Mouse (Mus musculus): ENCODE measurements around the gene Polr2c. TPM values are rescaled to one million over a fixed set of nuclear protein-coding genes. Genes with fewer than 3 reads are reported as not detected.
"Not testable (repeated sequence)": the region's sequence is repeated elsewhere in the genome, so short reads cannot be mapped to it uniquely, and the experiment has no call there.

The Polr2c gene
- polyA plus RNA-seq, 1 experiment from 2014 or later = 141 TPM

DNA sequence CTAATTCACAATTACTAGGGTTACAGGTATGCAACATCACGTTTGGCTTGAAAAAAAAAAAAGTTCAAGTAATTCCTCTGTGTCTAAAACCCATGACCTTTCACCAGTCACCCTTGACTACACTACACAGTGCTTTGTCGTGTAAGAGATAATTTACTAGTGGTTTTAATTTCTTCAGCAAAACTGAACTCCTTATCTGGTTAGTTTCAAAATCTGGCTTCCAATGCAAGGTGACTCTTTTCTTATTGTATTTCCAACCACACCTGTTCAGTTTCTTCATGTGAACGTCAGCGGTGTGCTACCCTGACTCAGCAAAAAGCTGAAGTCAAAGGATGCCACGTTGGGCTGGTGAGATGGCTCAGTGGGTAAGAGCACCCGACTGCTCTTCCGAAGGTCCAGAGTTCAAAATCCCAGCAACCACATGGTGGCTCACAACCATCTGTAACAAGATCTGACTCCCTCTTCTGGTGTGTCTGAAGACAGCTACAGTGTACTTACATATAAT is 23.3 kb upstream of the Polr2c start:
- not testable (repeated sequence) for H3K27ac ChIP-seq (ENCODE audit: low read depth, low read length); H3K4me3 ChIP-seq (ENCODE audit: low read depth, low read length); H3K4me1 ChIP-seq (ENCODE audit: control insufficient read depth, insufficient read depth, low read length); H3K9me3 ChIP-seq (replicated peaks; ENCODE audit: control insufficient read depth, low read length); ATAC-seq (replicated peaks; ENCODE audit: insufficient number of reproducible peaks, low FRiP score, low TSS enrichment); H3K4me2 ChIP-seq; H3K27me3 ChIP-seq (ENCODE audit: control insufficient read depth, insufficient read depth, low read length); H3K9ac ChIP-seq (ENCODE audit: low read depth, low read length)
- WGBS (ENCODE audit: insufficient replicate concordance) = 81% methylated on average over 7 of the region's 7 CpGs
- peaks cover 12% of the 10 kb centered on the region for H3K36me3 ChIP-seq (ENCODE audit: control insufficient read depth, insufficient read depth, low read length)

DNA sequence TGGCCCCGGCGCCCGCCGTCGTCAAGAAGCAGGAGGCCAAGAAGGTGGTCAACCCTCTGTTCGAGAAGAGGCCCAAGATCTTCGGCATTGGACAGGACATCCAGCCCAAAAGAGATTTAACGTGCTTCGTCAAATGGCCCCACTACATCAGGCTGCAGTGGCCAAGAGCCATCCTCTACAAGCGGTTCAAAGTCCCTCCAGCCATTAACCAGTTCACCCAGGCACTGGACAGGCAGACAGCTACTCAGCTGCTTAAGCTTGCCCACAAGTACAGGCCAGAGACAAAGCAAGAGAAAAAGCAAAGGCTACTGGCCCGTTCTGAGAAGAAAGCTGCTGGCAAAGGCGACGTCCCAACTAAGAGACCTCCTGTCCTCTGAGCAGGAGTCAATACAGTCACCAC is 21.5 kb upstream of the Polr2c start:
- not testable (repeated sequence) for H3K4me1 ChIP-seq (ENCODE audit: control insufficient read depth, insufficient read depth, low read length); H3K27ac ChIP-seq (ENCODE audit: low read depth, low read length); H3K36me3 ChIP-seq (ENCODE audit: control insufficient read depth, insufficient read depth, low read length); H3K9ac ChIP-seq (ENCODE audit: low read depth, low read length); H3K4me3 ChIP-seq (ENCODE audit: low read depth, low read length); H3K9me3 ChIP-seq (replicated peaks; ENCODE audit: control insufficient read depth, low read length); H3K4me2 ChIP-seq; H3K27me3 ChIP-seq (ENCODE audit: control insufficient read depth, insufficient read depth, low read length); ATAC-seq (replicated peaks; ENCODE audit: insufficient number of reproducible peaks, low FRiP score, low TSS enrichment)
- WGBS (ENCODE audit: insufficient replicate concordance) = 95% methylated on average over 13 of the region's 13 CpGs

DNA sequence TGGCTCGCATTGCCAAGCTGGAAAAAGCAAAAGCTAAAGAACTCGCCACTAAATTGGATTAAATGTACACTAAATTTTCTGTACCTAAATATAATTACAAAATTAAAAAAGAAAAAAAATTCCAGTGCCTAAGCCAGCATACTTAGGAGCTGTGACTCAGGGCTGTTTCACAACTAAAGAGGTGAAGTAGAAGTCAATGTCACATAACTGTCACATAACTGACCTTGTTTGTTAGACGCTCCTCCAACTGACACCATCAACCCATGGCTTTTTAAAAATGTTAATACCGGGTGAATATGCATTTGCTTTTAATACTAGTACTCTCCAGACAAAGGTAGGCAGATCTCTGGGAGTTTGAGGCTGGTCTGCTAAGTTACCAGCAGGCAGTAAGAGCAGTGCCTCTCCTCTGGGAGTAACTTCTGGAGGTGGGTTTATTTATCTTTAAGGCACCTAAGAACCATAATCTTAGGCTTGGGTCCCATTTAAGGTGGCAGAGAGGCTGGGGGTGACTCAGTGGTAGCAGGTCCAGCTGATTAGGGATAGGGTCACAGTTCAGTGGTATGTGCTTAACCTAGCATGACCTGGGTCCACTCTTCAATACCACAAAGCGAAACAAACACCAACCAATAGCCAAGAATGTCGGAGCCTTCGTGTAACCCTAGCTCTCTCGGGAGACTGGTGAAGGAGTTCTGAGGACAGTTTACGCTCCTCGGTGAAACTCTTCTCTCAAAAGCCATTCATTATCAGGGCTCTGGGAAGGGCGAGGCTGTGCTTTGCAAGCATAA is 20.6 kb upstream of the Polr2c start:
- WGBS (ENCODE audit: insufficient replicate concordance) = 68% methylated on average over 11 of the region's 11 CpGs
- Histone ChIP-seq H3K27me3 (ENCODE audit: control insufficient read depth, insufficient read depth, low read length) (no peaks in the 10 kb centered on the region), H3K4me1 (ENCODE audit: control insufficient read depth, insufficient read depth, low read length) (peaks cover 9% of the 10 kb centered on the region), H3K4me2 (peak overlapping the region; percentile 91), H3K9me3 (replicated peaks; ENCODE audit: control insufficient read depth, low read length) (no peaks in the 10 kb centered on the region), H3K4me3 (ENCODE audit: low read depth, low read length) (peak overlapping the region; percentile 96), H3K9ac (ENCODE audit: low read depth, low read length) (peak overlapping the region; percentile 99), H3K27ac (ENCODE audit: low read depth, low read length) (no peak overlapping the region), H3K36me3 (ENCODE audit: control insufficient read depth, insufficient read depth, low read length) (peaks cover 1% of the 10 kb centered on the region)
- no peak for ATAC-seq (replicated peaks; ENCODE audit: insufficient number of reproducible peaks, low FRiP score, low TSS enrichment)

DNA sequence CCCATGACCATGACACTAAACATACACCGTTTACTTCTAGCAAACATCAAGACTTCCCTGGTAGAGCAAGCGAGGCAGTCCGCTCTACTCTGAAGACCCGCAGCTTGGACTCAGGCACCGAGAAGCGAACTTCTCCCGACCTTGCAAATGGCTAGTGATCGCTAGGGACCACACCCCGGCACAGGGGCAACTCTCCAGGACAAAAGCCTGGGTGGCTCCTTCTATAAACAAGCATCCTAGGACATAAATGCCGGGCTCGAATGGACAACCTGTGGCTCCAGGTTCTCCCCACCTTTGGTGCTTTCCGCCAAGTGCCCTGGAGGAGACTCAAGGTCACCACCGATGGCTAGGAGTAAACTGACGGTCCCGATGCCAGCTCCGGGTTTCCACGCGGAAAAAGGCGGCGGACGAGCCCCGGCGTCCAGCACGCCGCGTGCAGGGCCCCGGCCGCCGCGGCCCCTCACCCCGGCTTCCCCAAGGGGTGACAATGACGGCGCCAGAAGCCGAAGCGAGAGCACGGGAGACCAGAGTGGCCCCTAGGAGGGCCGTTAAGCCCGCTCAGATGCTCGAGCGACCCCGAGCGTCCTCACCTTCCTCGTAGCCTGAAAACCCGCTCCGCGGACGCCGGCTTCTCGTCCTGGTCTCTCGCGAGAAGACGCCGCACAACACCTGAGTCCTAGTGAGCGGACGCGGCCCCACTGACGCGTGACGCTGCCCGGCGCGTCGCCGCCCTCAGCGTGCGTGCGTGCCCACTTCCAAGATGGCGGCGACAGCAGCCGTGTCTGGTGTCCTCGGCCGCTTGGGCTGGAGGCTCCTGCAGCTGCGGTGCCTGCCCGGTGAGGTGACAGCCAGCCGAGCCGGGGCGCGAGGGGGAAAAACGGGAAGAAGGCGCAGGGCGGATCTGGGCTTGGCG is 19.3 kb upstream of the Polr2c start, which contains the start of the genes Coq9 and Ciapin1:
TSS of gene Coq9 (plus strand) at position 660 of the 913 bp plus-strand sequence.
TSS of gene Ciapin1 (minus strand) at position 697 of the 913 bp plus-strand sequence.
- Histone ChIP-seq H3K27me3 (ENCODE audit: control insufficient read depth, insufficient read depth, low read length) (no peaks in the 10 kb centered on the region), H3K4me2 (peak within 1 kb of the TSS; percentile 91), H3K9me3 (replicated peaks; ENCODE audit: control insufficient read depth, low read length) (no peaks in the 10 kb centered on the region), H3K4me3 (ENCODE audit: low read depth, low read length) (peak within 1 kb of the TSS; percentile 96), H3K4me1 (ENCODE audit: control insufficient read depth, insufficient read depth, low read length) (peaks cover 9% of the 10 kb centered on the region), H3K27ac (ENCODE audit: low read depth, low read length) (peak within 1 kb of the TSS; percentile 96), H3K9ac (ENCODE audit: low read depth, low read length) (peak within 1 kb of the TSS; percentile 99), H3K36me3 (ENCODE audit: control insufficient read depth, insufficient read depth, low read length) (no peaks in the 10 kb centered on the region; the same call in 1 of the 2 replicates)
- WGBS (ENCODE audit: insufficient replicate concordance) = under 1% methylated on average over 81 of the region's 82 CpGs
- ATAC-seq (replicated peaks; ENCODE audit: insufficient number of reproducible peaks, low FRiP score, low TSS enrichment) = peak; percentile 97

DNA sequence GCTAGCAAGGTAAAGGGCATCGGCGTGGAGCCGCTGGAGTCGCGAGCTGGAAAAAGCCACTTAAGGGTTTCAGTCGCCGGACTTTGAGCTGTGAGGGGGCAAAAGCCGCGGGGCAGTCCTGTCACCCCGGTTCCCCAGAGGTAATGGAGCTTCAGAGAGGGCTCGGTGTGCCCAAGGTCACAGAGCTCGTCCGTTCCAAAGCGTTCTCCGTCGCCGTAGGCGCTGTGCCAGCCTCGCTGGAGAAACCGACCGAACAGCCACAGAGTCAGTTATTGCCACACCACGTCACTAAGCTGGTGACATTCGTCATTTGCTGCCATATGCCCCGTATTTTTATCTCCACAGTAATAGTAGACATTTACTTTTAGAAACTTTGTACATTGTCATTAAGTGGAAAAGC is 18.6 kb upstream of the Polr2c start:
- Histone ChIP-seq H3K4me3 (ENCODE audit: low read depth, low read length) (peak overlapping the region; percentile 96), H3K4me1 (ENCODE audit: control insufficient read depth, insufficient read depth, low read length) (peaks cover 9% of the 10 kb centered on the region), H3K36me3 (ENCODE audit: control insufficient read depth, insufficient read depth, low read length) (no peaks in the 10 kb centered on the region; the same call in 1 of the 2 replicates), H3K4me2 (peak overlapping the region; percentile 91), H3K27ac (ENCODE audit: low read depth, low read length) (peak overlapping the region; percentile 96), H3K27me3 (ENCODE audit: control insufficient read depth, insufficient read depth, low read length) (no peaks in the 10 kb centered on the region), H3K9ac (ENCODE audit: low read depth, low read length) (peak overlapping the region; percentile 99), H3K9me3 (replicated peaks; ENCODE audit: control insufficient read depth, low read length) (no peaks in the 10 kb centered on the region)
- ATAC-seq (replicated peaks; ENCODE audit: insufficient number of reproducible peaks, low FRiP score, low TSS enrichment) = peak; percentile 57
- under 1% methylated on average over 24 of the region's 24 CpGs for WGBS (ENCODE audit: insufficient replicate concordance)

DNA sequence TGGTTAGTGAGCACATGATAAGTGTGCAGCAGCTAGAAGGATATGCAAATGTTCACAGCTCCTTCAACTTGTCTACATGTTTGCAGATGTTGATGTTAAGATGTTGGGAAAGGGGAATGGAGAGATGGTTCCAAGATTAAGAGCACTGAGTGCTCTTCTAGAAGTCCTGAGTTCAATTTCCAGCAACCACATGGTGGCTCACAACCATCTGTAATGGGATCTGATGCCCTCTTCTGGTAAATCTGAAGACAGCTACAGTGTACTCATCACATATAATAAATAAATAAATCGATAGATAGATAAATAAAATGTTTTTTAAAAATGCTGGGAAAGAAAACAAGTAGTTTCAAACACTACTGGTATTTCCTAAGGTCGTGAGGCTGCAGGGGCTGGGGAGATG is 16.1 kb upstream of the Polr2c start:
- Histone ChIP-seq H3K27me3 (ENCODE audit: control insufficient read depth, insufficient read depth, low read length) (no peaks in the 10 kb centered on the region), H3K4me3 (ENCODE audit: low read depth, low read length) (no peak overlapping the region), H3K9me3 (replicated peaks; ENCODE audit: control insufficient read depth, low read length) (no peaks in the 10 kb centered on the region), H3K36me3 (ENCODE audit: control insufficient read depth, insufficient read depth, low read length) (peaks cover 7% of the 10 kb centered on the region), H3K9ac (ENCODE audit: low read depth, low read length) (no peak overlapping the region), H3K4me1 (ENCODE audit: control insufficient read depth, insufficient read depth, low read length) (peaks cover 9% of the 10 kb centered on the region), H3K4me2 (no peak overlapping the region), H3K27ac (ENCODE audit: low read depth, low read length) (no peak overlapping the region)
- 45% methylated on average over 2 of the region's 2 CpGs for WGBS (ENCODE audit: insufficient replicate concordance)
- ATAC-seq (replicated peaks; ENCODE audit: insufficient number of reproducible peaks, low FRiP score, low TSS enrichment) = no peak

DNA sequence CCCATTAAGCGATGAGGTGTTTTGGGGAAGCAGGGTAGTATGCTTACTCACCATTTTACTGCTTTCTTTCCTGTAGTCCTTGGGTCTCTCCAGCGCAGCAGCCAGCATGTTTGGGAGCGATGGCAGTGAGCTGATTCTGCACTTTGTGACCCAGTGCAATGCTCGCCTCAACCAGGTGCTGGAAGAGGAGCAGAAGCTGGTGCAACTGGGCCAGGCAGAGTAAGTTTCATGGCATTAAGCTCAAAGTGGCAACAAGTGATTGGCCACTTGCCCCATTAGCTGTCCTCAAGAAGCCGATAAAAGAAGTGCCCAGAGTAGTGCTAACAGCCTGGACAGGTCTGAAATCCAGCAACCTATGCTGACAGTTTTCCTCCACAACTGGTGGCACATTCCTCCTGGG is 7.2 kb upstream of the Polr2c start:
- H3K36me3 ChIP-seq (ENCODE audit: control insufficient read depth, insufficient read depth, low read length) = peaks cover 25% of the 10 kb centered on the region
- no peak overlapping the region for H3K27ac ChIP-seq (ENCODE audit: low read depth, low read length)

DNA sequence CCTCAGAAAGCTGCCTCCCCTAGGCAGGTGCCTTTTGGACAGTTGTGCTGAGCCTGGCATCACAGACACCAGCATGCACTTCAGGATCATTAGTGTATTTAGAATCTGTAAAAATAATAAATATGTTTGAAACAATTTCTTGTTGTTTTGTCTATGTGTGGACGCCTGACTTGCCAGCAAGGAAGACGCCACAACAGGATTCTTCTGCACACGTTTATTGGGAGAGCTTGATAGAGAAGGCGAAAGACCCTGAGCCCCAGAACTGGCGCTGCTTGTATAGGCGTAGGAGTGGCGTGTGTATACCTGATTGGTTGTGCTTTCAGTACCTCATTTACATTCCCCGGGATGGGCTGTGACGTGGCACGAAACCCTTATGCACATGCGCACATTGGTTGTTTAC is 2.5 kb upstream of the Polr2c start:
- H3K36me3 ChIP-seq (ENCODE audit: control insufficient read depth, insufficient read depth, low read length) = peaks cover 21% of the 10 kb centered on the region
- H3K9ac ChIP-seq (ENCODE audit: low read depth, low read length); H3K4me1 ChIP-seq (ENCODE audit: control insufficient read depth, insufficient read depth, low read length); H3K27ac ChIP-seq (ENCODE audit: low read depth, low read length); H3K27me3 ChIP-seq (ENCODE audit: control insufficient read depth, insufficient read depth, low read length); ATAC-seq (replicated peaks; ENCODE audit: insufficient number of reproducible peaks, low FRiP score, low TSS enrichment); H3K4me2 ChIP-seq; H3K4me3 ChIP-seq (ENCODE audit: low read depth, low read length); H3K9me3 ChIP-seq (replicated peaks; ENCODE audit: control insufficient read depth, low read length): not testable (repeated sequence)
- WGBS (ENCODE audit: insufficient replicate concordance) = 84% methylated on average over 11 of the region's 11 CpGs

More for the DNA sequence above, 7.2 kb upstream of the Polr2c start:
- no peak overlapping the region for H3K4me3 ChIP-seq (ENCODE audit: low read depth, low read length)
- no peak overlapping the region for H3K9ac ChIP-seq (ENCODE audit: low read depth, low read length)
- no peak for ATAC-seq (replicated peaks; ENCODE audit: insufficient number of reproducible peaks, low FRiP score, low TSS enrichment)
- no peak overlapping the region for H3K4me2 ChIP-seq
- H3K27me3 ChIP-seq (ENCODE audit: control insufficient read depth, insufficient read depth, low read length) = no peaks in the 10 kb centered on the region
- H3K9me3 ChIP-seq (replicated peaks; ENCODE audit: control insufficient read depth, low read length) = no peaks in the 10 kb centered on the region
- no peaks in the 10 kb centered on the region for H3K4me1 ChIP-seq (ENCODE audit: control insufficient read depth, insufficient read depth, low read length)
- 87% methylated on average over 5 of the region's 5 CpGs for WGBS (ENCODE audit: insufficient replicate concordance)
